Mouse (Mus musculus): ENCODE results near the gene Abhd17a.

DNA sequence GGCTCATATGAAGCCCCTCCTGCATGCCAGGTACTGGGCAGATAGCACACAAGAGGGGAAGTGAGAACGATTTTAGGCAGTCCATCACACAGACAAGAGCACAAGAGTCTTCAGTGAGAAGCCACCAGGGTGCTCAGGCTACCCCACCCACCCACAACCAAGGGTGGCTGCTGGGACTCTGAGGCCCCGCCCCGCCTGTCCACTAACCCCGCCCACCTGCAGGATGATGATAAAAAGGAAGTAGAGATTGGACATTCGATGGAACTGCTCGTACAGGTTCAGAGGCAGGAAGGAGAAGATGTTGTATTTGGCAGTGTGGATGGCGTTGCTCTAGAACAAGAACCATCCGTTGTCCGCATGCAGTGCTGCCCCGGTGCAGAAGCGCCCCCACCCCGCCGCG is 55.1 kb downstream of the Abhd17a start:
- TF ChIP-seq CTCF (IDR thresholded peaks at IDR 0.05; ENCODE audit: low read depth, low read length) (no peak), POLR2A (IDR thresholded peaks at IDR 0.05; ENCODE audit: extremely low read depth, insufficient read depth, low read length) (no peak)

All from liver, adult 2 months (tissue).